Mouse (Mus musculus): ENCODE data around the gene Plaa. TPM values are rescaled to one million over a fixed set of nuclear protein-coding genes. Genes with fewer than 3 reads are reported as not detected.

The Plaa gene
- polyA plus RNA-seq (2015; fragmentation: Illumina TruSeq; extraction: RNeasy Lipid Tissue Mini Kit (QIAGEN cat#74804); ENCODE audit: insufficient read depth, low replicate concordance): 78.2 TPM

DNA sequence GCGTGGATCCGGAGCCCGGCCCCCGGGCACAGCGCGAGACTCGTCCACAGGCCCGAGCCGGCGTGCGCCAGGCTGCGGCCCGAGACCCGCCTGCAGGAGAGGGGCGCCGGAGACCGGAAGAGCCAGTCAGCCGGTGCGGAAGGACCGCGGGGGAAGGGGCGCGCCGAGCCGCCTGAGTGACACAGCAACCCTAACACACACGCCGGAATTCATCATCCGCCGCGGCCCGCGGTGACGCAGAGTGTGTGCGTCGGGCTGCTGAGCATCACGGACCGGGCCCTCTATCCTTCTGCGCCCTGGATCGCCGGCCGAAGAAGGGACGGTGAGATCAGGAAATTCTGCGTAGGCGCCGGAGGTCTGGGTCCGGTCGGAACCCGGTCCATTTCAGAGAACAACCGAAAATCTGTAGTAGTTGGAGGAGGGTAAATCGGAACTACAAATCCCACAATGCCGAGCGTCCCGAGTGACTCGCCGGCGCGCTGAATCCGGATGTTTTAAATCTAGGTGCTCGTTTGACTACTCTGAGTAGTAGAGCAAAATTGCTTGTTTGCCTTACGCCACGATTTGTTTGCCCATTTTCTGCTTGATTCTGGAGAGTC is at the start of gene Plaa:
TSS of gene Plaa (minus strand) at position 214 of the 599 bp plus-strand sequence.

GRCm38 (mm10) chr4:94649920-94650319 is 46.9 kb upstream of the Plaa start, which contains the start of gene Lrrc19:
Lrrc19 (minus strand) TSS chr4:94650144.

DNA sequence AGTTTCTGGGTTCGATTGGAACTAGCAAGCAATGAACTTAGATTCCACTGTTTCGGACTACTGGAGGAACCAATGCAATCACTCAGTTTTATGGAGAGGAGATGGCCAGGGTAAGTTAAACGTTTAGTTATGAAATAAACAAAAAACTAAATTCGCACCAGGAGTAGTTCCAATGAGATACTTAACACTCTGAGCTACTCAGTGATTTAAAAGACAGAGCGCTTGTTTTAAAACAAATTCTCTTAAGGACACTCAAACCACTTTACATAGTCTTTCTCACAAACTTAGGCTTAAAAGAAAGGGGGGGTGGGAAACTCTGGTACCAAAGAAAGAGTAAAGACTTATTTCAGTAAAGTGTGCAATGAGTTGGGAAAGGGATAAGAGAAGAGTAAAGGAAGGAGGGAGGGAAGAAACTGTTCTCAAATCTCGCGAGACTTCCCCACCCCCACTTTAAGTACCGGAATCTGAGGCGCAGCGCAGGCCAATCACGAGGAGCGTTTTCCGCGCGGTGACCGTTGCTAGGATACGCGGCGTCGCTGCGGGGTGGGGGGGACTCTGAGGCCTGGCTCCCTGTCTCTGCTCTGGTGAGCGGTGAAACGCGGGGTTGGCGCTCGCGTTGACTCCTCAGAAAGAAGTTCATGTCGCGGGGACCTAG is 11.1 kb upstream of the Plaa start, which contains the start of gene Ift74:
TSS of gene Ift74 (plus strand) at position 520 of the 655 bp plus-strand sequence.

DNA sequence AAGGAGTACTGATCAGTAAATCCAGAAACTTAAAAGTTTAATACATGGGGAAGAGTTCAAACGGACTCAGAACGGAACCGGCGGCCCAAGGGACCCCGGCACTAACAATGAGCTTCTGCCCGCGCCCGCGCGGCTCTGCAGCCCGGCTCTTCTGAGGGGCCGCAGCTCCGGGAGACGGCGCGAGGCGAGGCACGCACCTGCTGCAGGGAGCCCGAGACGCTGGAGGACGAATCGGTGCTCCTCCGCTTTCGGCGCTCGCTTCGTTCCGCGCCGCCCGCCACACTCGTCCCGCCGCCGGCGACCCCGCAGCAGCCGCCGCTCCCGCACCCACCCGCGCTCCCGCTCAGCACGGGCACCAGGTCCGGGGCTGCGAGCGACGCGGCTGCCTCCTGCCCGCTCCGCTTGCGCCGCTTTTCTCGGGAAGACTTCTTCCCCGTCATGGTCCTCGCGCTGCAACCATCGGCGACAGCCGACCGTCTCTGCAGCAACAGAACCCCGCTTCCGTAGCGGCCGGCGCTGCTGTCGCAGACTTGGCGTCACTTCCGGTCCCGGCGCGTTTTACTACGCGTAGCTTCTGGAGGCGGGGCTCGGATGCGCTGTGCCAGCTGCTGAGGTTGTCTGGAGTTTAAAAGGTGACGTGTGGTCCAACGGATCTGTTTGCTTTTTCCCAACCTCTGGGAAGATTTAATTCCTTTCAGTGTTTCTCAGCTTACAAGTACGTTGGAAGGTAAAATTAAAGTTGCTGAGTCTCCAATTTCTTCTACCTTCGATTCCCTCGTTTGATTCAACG is 46.6 kb downstream of the Plaa start, which contains the start of the genes Gm10306 and Caap1:
TSS of gene Gm10306 (plus strand) at position 282 of the 790 bp plus-strand sequence.
TSS of gene Caap1 (minus strand) at position 532 of the 790 bp plus-strand sequence.

Other genes starting within 250 kb of the Plaa start
- not detected for gene Gm10306, start 46.7 kb downstream of the Plaa start, polyA plus RNA-seq (2015; fragmentation: Illumina TruSeq; extraction: RNeasy Lipid Tissue Mini Kit (QIAGEN cat#74804); ENCODE audit: insufficient read depth, low replicate concordance)
- 14.0 TPM for gene Caap1, start 46.4 kb downstream of the Plaa start, polyA plus RNA-seq (2015; fragmentation: Illumina TruSeq; extraction: RNeasy Lipid Tissue Mini Kit (QIAGEN cat#74804); ENCODE audit: insufficient read depth, low replicate concordance)
- 7.7 TPM for gene Ift74, start 11.2 kb upstream of the Plaa start, polyA plus RNA-seq (2015; fragmentation: Illumina TruSeq; extraction: RNeasy Lipid Tissue Mini Kit (QIAGEN cat#74804); ENCODE audit: insufficient read depth, low replicate concordance)
- gene Lrrc19, start 46.9 kb upstream of the Plaa start, polyA plus RNA-seq (2015; fragmentation: Illumina TruSeq; extraction: RNeasy Lipid Tissue Mini Kit (QIAGEN cat#74804); ENCODE audit: insufficient read depth, low replicate concordance): not detected
- 10.4 TPM for gene Tek, start 136.0 kb upstream of the Plaa start, polyA plus RNA-seq (2015; fragmentation: Illumina TruSeq; extraction: RNeasy Lipid Tissue Mini Kit (QIAGEN cat#74804); ENCODE audit: insufficient read depth, low replicate concordance)

All from spleen, adult 10 weeks (tissue).